Mouse (Mus musculus): ENCODE data around the gene Fcgr1.

- no peak for TF ChIP-seq GATA1 (IDR thresholded peaks at IDR 0.05; ENCODE audit: low read length)
- TF ChIP-seq TAL1 (IDR thresholded peaks at IDR 0.05; ENCODE audit: low read length), result no peak
These were observed 49.7 kb downstream of the Fcgr1 start for GRCm38 (mm10) chr3:96243921-96244572.

All from erythroblast, embryonic 14.5 days (primary cell).